Mouse (Mus musculus) midbrain, embryonic 11.5 days (tissue): ENCODE measurements around the gene Gm20696. TPM values are rescaled to one million over a fixed set of nuclear protein-coding genes. Genes with fewer than 3 reads are reported as not detected.

ENCODE experiments used
- ATAC-seq: fragments of 200-750 bp; cut with Nextera tagmentation; 2 replicates; pipeline ENCODE4 v1.8.0; 2017; ENCODE audit warnings: moderate TSS enrichment, moderate library complexity; ENCODE audit not compliant: low FRiP score
- DNase-seq: peaks from one replicate; pipeline ENCODE4 v3.0.0; 2015; ENCODE audit warnings: low spot score; ENCODE audit errors: missing footprints
- H3K27ac ChIP-seq: fragments of 300-500 bp; sonication (generic); 2 replicates; pipeline ENCODE4 v1.5.1; 2014; ENCODE audit warnings: low read depth, low read length
- H3K27me3 ChIP-seq: fragments of 300-500 bp; sonication (generic); 2 replicates; pipeline ENCODE4 v1.6.1; 2014; ENCODE audit warnings: mild to moderate bottlenecking, low read length, moderate library complexity, mixed read lengths; ENCODE audit not compliant: control insufficient read depth, insufficient read depth
- H3K36me3 ChIP-seq: fragments of 300-500 bp; sonication (generic); 2 replicates; pipeline ENCODE4 v1.6.1; 2014; ENCODE audit warnings: mild to moderate bottlenecking, low read length, moderate library complexity, mixed read lengths; ENCODE audit not compliant: control insufficient read depth, insufficient read depth
- H3K4me1 ChIP-seq: fragments of 300-500 bp; sonication (generic); 2 replicates; pipeline ENCODE4 v1.6.1; 2014; ENCODE audit warnings: low read length; ENCODE audit not compliant: control insufficient read depth, insufficient read depth
- H3K4me2 ChIP-seq: fragments of 300-500 bp; sonication (generic); 2 replicates; pipeline ENCODE4 v1.6.1; 2014; ENCODE audit warnings: mild to moderate bottlenecking, moderate library complexity
- H3K4me3 ChIP-seq: fragments of 300-500 bp; sonication (generic); 2 replicates; pipeline ENCODE4 v1.5.1; 2014; ENCODE audit warnings: low read depth, low read length
- H3K9ac ChIP-seq: fragments of 300-500 bp; sonication (generic); 2 replicates; pipeline ENCODE4 v1.6.1; 2014; ENCODE audit warnings: low read length
- H3K9me3 ChIP-seq: fragments of 300-500 bp; sonication (generic); 2 replicates; pipeline ENCODE4 v1.6.1; 2016; ENCODE audit warnings: low read length; ENCODE audit not compliant: control insufficient read depth
- WGBS: fragments of 180-500 bp; shearing (Covaris S2); extraction: QIAGEN DNeasy Blood & Tissue Kit; methylation state at CpG from one replicate; pipeline ENCODE4 v1.1.7; 2014; 5-methylcytosine and 5-hydroxymethylcytosine counted together
- microRNA-seq: library from miRNA; unstranded; fragments of <30 nt; microRNA quantifications from one replicate; pipeline ENCODE4, GENCODE M21; 2017
- polyA plus RNA-seq: library from polyadenylated mRNA; unstranded; fragments of >200 nt; fragmentation: Nextera tagmentation; extraction: Ambion mirVana; gene quantifications from 2 replicates; pipeline ENCODE4 v1.2.1, GENCODE M21; 2014

Gene Gm20696
- polyA plus RNA-seq, 1 experiment from 2014 or later: 3.4 TPM

- Histone ChIP-seq H3K4me3 (no peak overlapping the region), H3K4me1 (peaks cover 27% of the 10 kb centered on the region), H3K9me3 (no peaks in the 10 kb centered on the region), H3K9ac (no peak overlapping the region), H3K27me3 (no peaks in the 10 kb centered on the region), H3K27ac (no peak overlapping the region), H3K4me2 (no peak overlapping the region), H3K36me3 (no peaks in the 10 kb centered on the region)
- 91% methylated on average over 7 of the region's 7 CpGs for WGBS
- DNase-seq (peak; percentile 73), ATAC-seq (no peak)
These were observed 456.4 kb downstream of the Gm20696 start for GRCm38 (mm10) chr6:99210161-99210560.

Small RNAs within 50 kb of the gene (microRNA-seq; reads per million reads assigned to microRNA genes)
- gene Gm22328: not detected

Other genes starting within 250 kb of the Gm20696 start
- 86.2 and 95.4 TPM in 2 replicates for gene Foxp1, start 144.1 kb downstream of the Gm20696 start, polyA plus RNA-seq
- gene Eif4e3, start within 50 bp of the Gm20696 start, polyA plus RNA-seq: 16.2 and 17.5 TPM in 2 replicates
- gene Gpr27, start 25.9 kb upstream of the Gm20696 start, polyA plus RNA-seq: 3.0 and 3.8 TPM in 2 replicates
- not detected in 2 replicates for gene Prok2, start 59.6 kb upstream of the Gm20696 start, polyA plus RNA-seq